Mouse (Mus musculus): ENCODE results near the gene Kif3a.

- TF ChIP-seq CTCF (IDR thresholded peaks at IDR 0.05; ENCODE audit: low read depth) (no peak), EP300 (IDR thresholded peaks at IDR 0.05; ENCODE audit: low read depth) (no peak)
These were observed 70.7 kb downstream of the Kif3a start for GRCm38 (mm10) chr11:53637803-53638260.

All from heart, postnatal 0 days (tissue).